Mouse (Mus musculus) cortical plate, adult 2 months (tissue): ENCODE measurements around the gene Clmp.

Source experiments
- CTCF ChIP-seq: fragments of 200-500 bp; IDR thresholded peaks from 2 replicates; pipeline ENCODE4 v1.5.1; 2011; ENCODE audit warnings: mild to moderate bottlenecking, control low read depth, low read length; ENCODE audit not compliant: insufficient read depth; ENCODE audit errors: extremely low read depth
- POLR2A ChIP-seq: fragments of 200-500 bp; IDR thresholded peaks from 2 replicates; pipeline ENCODE4 v1.6.1; 2011; ENCODE audit warnings: mild to moderate bottlenecking, low read length, control low read depth; ENCODE audit not compliant: insufficient read depth; ENCODE audit errors: extremely low read depth

DNA sequence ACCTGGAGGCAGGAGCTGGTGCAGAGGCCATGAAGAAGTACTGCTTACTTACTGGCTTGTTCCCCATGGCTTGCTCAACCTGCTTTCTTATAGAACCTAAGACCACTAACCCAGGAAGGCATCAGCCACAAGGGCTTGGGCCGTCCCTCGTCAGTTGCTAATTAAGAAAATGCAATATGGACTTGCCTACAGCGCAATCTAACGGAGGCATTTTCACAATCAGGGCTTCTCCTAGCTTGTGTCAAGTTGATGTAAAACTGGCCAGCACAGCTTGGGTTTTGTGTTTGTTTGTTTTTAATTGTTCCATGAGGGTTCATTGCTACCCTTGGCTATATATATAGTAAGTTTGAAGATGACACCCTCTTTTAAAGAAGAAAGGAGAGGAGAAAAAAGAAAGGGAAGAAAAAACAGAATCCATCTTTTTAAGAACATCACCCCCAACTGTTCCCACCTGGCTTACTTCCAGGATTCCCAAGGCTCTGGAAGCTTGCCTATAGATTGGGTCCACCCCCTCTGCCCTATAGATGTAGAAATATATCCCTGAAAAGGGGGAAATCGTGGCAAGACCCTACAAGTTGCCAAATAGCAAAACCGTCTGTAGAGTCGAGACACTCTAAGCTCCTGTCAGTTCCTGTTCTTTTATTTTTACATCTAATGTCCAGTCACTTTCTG is 42.2 kb downstream of the Clmp start:
- TF ChIP-seq CTCF (no peak), POLR2A (no peak)
